Mouse (Mus musculus): ENCODE data around the gene Tdpoz3. TPM values are rescaled to one million over a fixed set of nuclear protein-coding genes. Genes with fewer than 3 reads are reported as not detected.
"Not testable (repeated sequence)": the region's sequence is repeated elsewhere in the genome, so short reads cannot be mapped to it uniquely, and the experiment has no call there.

Tdpoz3 gene
- polyA plus RNA-seq (2014; fragmentation: Nextera tagmentation; extraction: Ambion mirVana), result not detected in 2 replicates

DNA sequence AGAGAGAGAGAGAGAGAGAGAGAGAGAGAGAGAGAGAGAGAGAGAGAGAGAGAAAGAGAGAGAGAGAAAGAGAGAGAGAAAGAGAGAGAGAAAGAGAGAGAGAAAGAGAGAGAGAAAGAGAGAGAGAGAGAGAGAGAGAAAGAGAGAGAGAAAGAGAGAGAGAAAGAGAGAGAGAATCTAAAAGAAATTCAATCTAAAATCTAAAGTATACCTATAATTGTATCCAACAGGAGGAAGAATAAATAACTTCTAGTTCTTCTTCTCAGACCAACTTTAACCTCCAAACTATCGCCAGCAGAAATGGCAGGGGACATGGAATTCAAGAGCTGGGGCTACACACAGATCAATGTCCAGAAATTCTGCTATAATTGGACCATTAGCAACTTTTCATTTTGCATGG, at the start of gene Tdpoz3:
Tdpoz3 (plus strand) TSS at position 301 of the 400 bp plus-strand sequence.
- not testable (repeated sequence) for H3K4me1 ChIP-seq (ENCODE audit: control insufficient read depth, insufficient read depth, low read length); H3K36me3 ChIP-seq (ENCODE audit: control insufficient read depth, insufficient read depth, low read length); H3K27ac ChIP-seq (ENCODE audit: low read depth, low read length); H3K9ac ChIP-seq (ENCODE audit: low read depth, low read length); ATAC-seq (ENCODE audit: low FRiP score, low TSS enrichment); H3K4me2 ChIP-seq (replicated peaks; ENCODE audit: low read depth, low read length); H3K9me3 ChIP-seq (ENCODE audit: control insufficient read depth, low read length); H3K27me3 ChIP-seq (ENCODE audit: control insufficient read depth, insufficient read depth, low read length); H3K4me3 ChIP-seq (ENCODE audit: low read length)
- 79% methylated on average over 1 of the region's 1 CpGs for WGBS

- not testable (repeated sequence) for H3K4me2 ChIP-seq (replicated peaks; ENCODE audit: low read depth, low read length); H3K9ac ChIP-seq (ENCODE audit: low read depth, low read length); H3K27ac ChIP-seq (ENCODE audit: low read depth, low read length); H3K36me3 ChIP-seq (ENCODE audit: control insufficient read depth, insufficient read depth, low read length); H3K27me3 ChIP-seq (ENCODE audit: control insufficient read depth, insufficient read depth, low read length); H3K9me3 ChIP-seq (ENCODE audit: control insufficient read depth, low read length); H3K4me1 ChIP-seq (ENCODE audit: control insufficient read depth, insufficient read depth, low read length); H3K4me3 ChIP-seq (ENCODE audit: low read length); ATAC-seq (ENCODE audit: low FRiP score, low TSS enrichment)
Measured at GRCm38 (mm10) chr3:93796098-93796497, 29.7 kb upstream of the Tdpoz3 start, which contains the start of gene Tdpoz4. TSS of gene Tdpoz4 (plus strand) at chr3:93796398.

DNA sequence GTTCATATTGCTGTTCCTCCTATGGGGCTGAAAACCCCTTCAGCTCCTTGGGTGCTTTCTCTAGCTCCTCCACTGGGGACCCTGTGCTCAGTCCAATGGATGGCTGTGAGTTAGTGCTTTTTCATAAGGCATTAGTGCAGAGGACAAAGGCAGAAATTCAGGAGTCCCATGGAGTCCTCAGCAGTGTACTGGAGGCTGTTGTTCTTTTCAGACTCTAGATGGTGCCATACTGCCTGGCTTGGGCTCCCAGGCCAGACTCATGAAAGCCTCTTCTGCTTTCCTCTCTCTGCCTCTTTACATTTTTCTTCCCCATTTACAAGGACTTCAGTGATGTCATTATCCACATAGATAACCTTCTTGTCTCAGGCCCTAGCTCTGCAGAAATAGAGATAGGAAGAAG, 12.5 kb upstream of the Tdpoz3 start:
- not testable (repeated sequence) for H3K4me2 ChIP-seq (replicated peaks; ENCODE audit: low read depth, low read length); H3K4me1 ChIP-seq (ENCODE audit: control insufficient read depth, insufficient read depth, low read length); H3K4me3 ChIP-seq (ENCODE audit: low read length); H3K27me3 ChIP-seq (ENCODE audit: control insufficient read depth, insufficient read depth, low read length); H3K27ac ChIP-seq (ENCODE audit: low read depth, low read length); H3K9ac ChIP-seq (ENCODE audit: low read depth, low read length); H3K9me3 ChIP-seq (ENCODE audit: control insufficient read depth, low read length); ATAC-seq (ENCODE audit: low FRiP score, low TSS enrichment); H3K36me3 ChIP-seq (ENCODE audit: control insufficient read depth, insufficient read depth, low read length)

GRCm38 (mm10) chr3:93858957-93859356, 33.1 kb downstream of the Tdpoz3 start:
- not testable (repeated sequence) for H3K4me3 ChIP-seq (ENCODE audit: low read length); H3K4me2 ChIP-seq (replicated peaks; ENCODE audit: low read depth, low read length); ATAC-seq (ENCODE audit: low FRiP score, low TSS enrichment); H3K27ac ChIP-seq (ENCODE audit: low read depth, low read length); H3K9ac ChIP-seq (ENCODE audit: low read depth, low read length); H3K27me3 ChIP-seq (ENCODE audit: control insufficient read depth, insufficient read depth, low read length); H3K9me3 ChIP-seq (ENCODE audit: control insufficient read depth, low read length); H3K36me3 ChIP-seq (ENCODE audit: control insufficient read depth, insufficient read depth, low read length); H3K4me1 ChIP-seq (ENCODE audit: control insufficient read depth, insufficient read depth, low read length)
- WGBS, result 82% methylated on average over 8 of the region's 8 CpGs

DNA sequence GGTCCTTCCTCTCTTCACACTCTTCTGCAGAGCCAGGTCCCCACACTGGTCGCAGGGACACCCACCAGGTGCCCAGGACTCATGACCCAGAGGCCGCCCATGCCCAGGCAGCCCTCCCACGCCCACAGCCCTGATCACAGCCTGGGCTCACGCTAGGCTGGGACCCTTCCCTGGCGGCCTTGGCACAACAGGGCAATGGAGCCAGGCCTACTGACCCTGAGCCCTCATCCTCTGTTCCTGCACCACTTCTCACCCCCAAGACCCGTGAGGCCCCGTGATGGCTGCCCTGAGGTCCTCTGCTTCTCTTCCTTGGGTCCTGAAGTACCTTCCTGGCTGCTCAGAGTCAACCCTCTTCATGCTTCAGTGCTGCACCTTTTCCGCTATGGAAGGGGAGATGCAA, 44.8 kb downstream of the Tdpoz3 start:
- H3K4me1 ChIP-seq (ENCODE audit: control insufficient read depth, insufficient read depth, low read length); H3K4me3 ChIP-seq (ENCODE audit: low read length); H3K27ac ChIP-seq (ENCODE audit: low read depth, low read length); H3K27me3 ChIP-seq (ENCODE audit: control insufficient read depth, insufficient read depth, low read length); H3K9me3 ChIP-seq (ENCODE audit: control insufficient read depth, low read length); ATAC-seq (ENCODE audit: low FRiP score, low TSS enrichment); H3K9ac ChIP-seq (ENCODE audit: low read depth, low read length); H3K36me3 ChIP-seq (ENCODE audit: control insufficient read depth, insufficient read depth, low read length); H3K4me2 ChIP-seq (replicated peaks; ENCODE audit: low read depth, low read length): not testable (repeated sequence)
- 86% methylated on average over 6 of the region's 8 CpGs for WGBS

Other genes starting within 250 kb of the Tdpoz3 start
- gene Tdpoz2, start 173.3 kb upstream of the Tdpoz3 start, polyA plus RNA-seq (2014; fragmentation: Nextera tagmentation; extraction: Ambion mirVana), result not detected in 2 replicates
- gene Tdpoz1, start 149.7 kb upstream of the Tdpoz3 start, polyA plus RNA-seq (2014; fragmentation: Nextera tagmentation; extraction: Ambion mirVana), result not detected in 2 replicates
- not detected in 2 replicates for gene Gm37596, start 132.9 kb upstream of the Tdpoz3 start, polyA plus RNA-seq (2014; fragmentation: Nextera tagmentation; extraction: Ambion mirVana)
- gene Gm5773, start 53.0 kb upstream of the Tdpoz3 start, polyA plus RNA-seq (2014; fragmentation: Nextera tagmentation; extraction: Ambion mirVana), result not detected in 2 replicates
- not detected in 2 replicates for gene Tdpoz4, start 29.6 kb upstream of the Tdpoz3 start, polyA plus RNA-seq (2014; fragmentation: Nextera tagmentation; extraction: Ambion mirVana)
- not detected in 2 replicates for gene Gm9117, start 117.5 kb downstream of the Tdpoz3 start, polyA plus RNA-seq (2014; fragmentation: Nextera tagmentation; extraction: Ambion mirVana)
- not detected in 2 replicates for gene Tdpoz5, start 135.3 kb downstream of the Tdpoz3 start, polyA plus RNA-seq (2014; fragmentation: Nextera tagmentation; extraction: Ambion mirVana)
- gene Gm9125, start 228.9 kb downstream of the Tdpoz3 start, polyA plus RNA-seq (2014; fragmentation: Nextera tagmentation; extraction: Ambion mirVana), result not detected in 2 replicates
- not detected in 2 replicates for gene Gm10697, start 246.6 kb downstream of the Tdpoz3 start, polyA plus RNA-seq (2014; fragmentation: Nextera tagmentation; extraction: Ambion mirVana)

Measured in kidney, embryonic 14.5 days (tissue).